Mouse (Mus musculus): ENCODE results near the gene Cyb561.

GRCm38 (mm10) chr11:105978634-105979033 lies 25.5 kb upstream of the Cyb561 start:
- TF ChIP-seq CTCF (IDR thresholded peaks at IDR 0.05) (no peak), EP300 (IDR thresholded peaks at IDR 0.05) (peak; percentile 52; the same call in 1 of the 2 replicates)

All from lung, postnatal 0 days (tissue).